Mouse (Mus musculus) liver, embryonic 13.5 days (tissue): ENCODE measurements around the gene 4930512M02Rik. TPM values are rescaled to one million over a fixed set of nuclear protein-coding genes. Genes with fewer than 3 reads are reported as not detected.

Source experiments
- polyA plus RNA-seq: library from polyadenylated mRNA; unstranded; fragments of >200 nt; fragmentation: Nextera tagmentation; extraction: Ambion mirVana; gene quantifications from 2 replicates; pipeline ENCODE4 v1.2.1, GENCODE M21; 2015

The 4930512M02Rik gene
- polyA plus RNA-seq, 1 experiment from 2014 or later, result not detected

Other genes starting within 250 kb of the 4930512M02Rik start
- 0.56 and 0.58 TPM in 2 replicates for gene Spata48, start 165.7 kb downstream of the 4930512M02Rik start, polyA plus RNA-seq
- gene Zpbp, start 165.4 kb downstream of the 4930512M02Rik start, polyA plus RNA-seq, result 0.22 and 0.29 TPM in 2 replicates
- 28.3 and 44.6 TPM in 2 replicates for gene Ikzf1, start 57.2 kb upstream of the 4930512M02Rik start, polyA plus RNA-seq
- 107 and 133 TPM in 2 replicates for gene Fignl1, start 181.1 kb upstream of the 4930512M02Rik start, polyA plus RNA-seq